Mouse (Mus musculus) intestine, postnatal 0 days (tissue): Measurements from ENCODE around the gene Chd2. TPM values are rescaled to one million over a fixed set of nuclear protein-coding genes. Genes with fewer than 3 reads are reported as not detected.
A peak's percentile ranks its signal among the peaks of the same experiment; 100 is the strongest.
"Not testable (repeated sequence)": the region's sequence is repeated elsewhere in the genome, so short reads cannot be mapped to it uniquely, and the experiment has no call there.

Experiments used
- ATAC-seq: fragments of 200-750 bp; cut with Nextera tagmentation; 2 replicates; pipeline ENCODE4 v1.8.0; 2017; ENCODE audit warnings: mild to moderate bottlenecking, moderate TSS enrichment, moderate library complexity
- H3K27ac ChIP-seq: fragments of 300-500 bp; sonication (generic); 2 replicates; pipeline ENCODE4 v1.5.1; 2014; ENCODE audit warnings: mild to moderate bottlenecking, low read depth, low read length, moderate library complexity
- H3K27me3 ChIP-seq: fragments of 300-500 bp; sonication (generic); replicated peaks from 2 replicates; pipeline ENCODE4 v1.6.1; 2014; ENCODE audit warnings: low read length, mixed read lengths; ENCODE audit not compliant: control insufficient read depth, insufficient read depth
- H3K36me3 ChIP-seq: fragments of 300-500 bp; sonication (generic); 2 replicates; pipeline ENCODE4 v1.6.1; 2014; ENCODE audit warnings: mild to moderate bottlenecking, moderate library complexity; ENCODE audit not compliant: control insufficient read depth, insufficient read depth
- H3K4me1 ChIP-seq: fragments of 300-500 bp; sonication (generic); replicated peaks from 2 replicates; pipeline ENCODE4 v1.6.1; 2014; ENCODE audit warnings: antibody characterized with exemption, low read length, mixed read lengths; ENCODE audit not compliant: control insufficient read depth, insufficient read depth
- H3K4me2 ChIP-seq: fragments of 300-500 bp; sonication (generic); replicated peaks from 2 replicates; pipeline ENCODE4 v1.6.1; 2014; ENCODE audit warnings: low read depth, mild to moderate bottlenecking, moderate library complexity
- H3K4me3 ChIP-seq: fragments of 300-500 bp; sonication (generic); 2 replicates; pipeline ENCODE4 v1.5.1; 2014; ENCODE audit warnings: low read depth, low read length
- H3K9ac ChIP-seq: fragments of 300-500 bp; sonication (generic); 2 replicates; pipeline ENCODE4 v1.6.1; 2014; ENCODE audit warnings: mild to moderate bottlenecking, low read depth, low read length
- H3K9me3 ChIP-seq: fragments of 300-500 bp; sonication (generic); 2 replicates; pipeline ENCODE4 v1.6.1; 2016; ENCODE audit warnings: mixed run types; ENCODE audit not compliant: control insufficient read depth
- CTCF ChIP-seq: sonication (generic); IDR thresholded peaks from 2 replicates; pipeline ENCODE4 v1.5.1; 2016; ENCODE audit warnings: low read depth, mild to moderate bottlenecking, control low read depth, antibody characterized with exemption, moderate library complexity
- WGBS: fragments of 180-500 bp; shearing (Covaris S2); extraction: QIAGEN DNeasy Blood & Tissue Kit; methylation state at CpG from one replicate; pipeline ENCODE4 v1.1.7; 2014; 5-methylcytosine and 5-hydroxymethylcytosine counted together
- polyA plus RNA-seq: library from polyadenylated mRNA; unstranded; fragments of >200 nt; fragmentation: Nextera tagmentation; extraction: Ambion mirVana; gene quantifications from 2 replicates; pipeline ENCODE4 v1.2.1, GENCODE M21; 2015

Gene Chd2
- polyA plus RNA-seq, 1 experiment from 2014 or later = 19.3 TPM

GRCm38 (mm10) chr7:73529261-73529660 lies 12.4 kb downstream of the Chd2 start:
- H3K27ac ChIP-seq = peak overlapping the region; percentile 11; the same call in 1 of the 2 replicates
- no peak overlapping the region for H3K4me3 ChIP-seq
- no peak for TF ChIP-seq CTCF
- no peak overlapping the region for H3K9ac ChIP-seq
- 89% methylated on average over 6 of the region's 6 CpGs for WGBS
- H3K4me2 ChIP-seq = no peak overlapping the region
- no peak for ATAC-seq
- no peaks in the 10 kb centered on the region for H3K9me3 ChIP-seq
- no peaks in the 10 kb centered on the region; the same call in 1 of the 2 replicates for H3K36me3 ChIP-seq
- H3K27me3 ChIP-seq = no peaks in the 10 kb centered on the region
- peaks cover 28% of the 10 kb centered on the region for H3K4me1 ChIP-seq

- not testable (repeated sequence) for H3K27me3 ChIP-seq, H3K4me2 ChIP-seq, H3K9me3 ChIP-seq, ATAC-seq, H3K36me3 ChIP-seq, H3K4me3 ChIP-seq, H3K27ac ChIP-seq, H3K9ac ChIP-seq
- WGBS = 63% methylated on average over 7 of the region's 7 CpGs
- peaks cover 21% of the 10 kb centered on the region for H3K4me1 ChIP-seq
These were observed 13.2 kb downstream of the Chd2 start for GRCm38 (mm10) chr7:73528377-73528894.

GRCm38 (mm10) chr7:73527225-73527624 lies 14.4 kb downstream of the Chd2 start:
- TF ChIP-seq CTCF = no peak
- Histone ChIP-seq H3K4me3 (no peak overlapping the region), H3K27me3 (no peaks in the 10 kb centered on the region), H3K9ac (no peak overlapping the region), H3K9me3 (no peaks in the 10 kb centered on the region), H3K4me1 (peaks cover 13% of the 10 kb centered on the region), H3K4me2 (no peak overlapping the region), H3K36me3 (no peaks in the 10 kb centered on the region; the same call in 1 of the 2 replicates), H3K27ac (no peak overlapping the region)
- 75% methylated on average over 4 of the region's 4 CpGs for WGBS
- no peak for ATAC-seq

GRCm38 (mm10) chr7:73524454-73524952 lies 17.1 kb downstream of the Chd2 start:
- no peak overlapping the region for H3K4me3 ChIP-seq
- H3K4me2 ChIP-seq = peak overlapping the region; percentile 22
- H3K4me1 ChIP-seq = peaks cover 2% of the 10 kb centered on the region; the same call in 1 of the 2 replicates
- H3K27me3 ChIP-seq = no peaks in the 10 kb centered on the region
- H3K36me3 ChIP-seq = peaks cover 17% of the 10 kb centered on the region
- peak overlapping the region; percentile 23; the same call in 1 of the 2 replicates for H3K9ac ChIP-seq
- peak; percentile 96 for TF ChIP-seq CTCF
- ATAC-seq = peak; percentile 67
- H3K9me3 ChIP-seq = no peaks in the 10 kb centered on the region
- H3K27ac ChIP-seq = peak overlapping the region; percentile 83
- 15% methylated on average over 9 of the region's 9 CpGs for WGBS

- H3K4me3 ChIP-seq = no peak overlapping the region
- no peak overlapping the region for H3K27ac ChIP-seq
- no peaks in the 10 kb centered on the region for H3K9me3 ChIP-seq
- H3K36me3 ChIP-seq = peaks cover 24% of the 10 kb centered on the region
- no peak overlapping the region for H3K4me2 ChIP-seq
- no peak for ATAC-seq
- no peaks in the 10 kb centered on the region for H3K27me3 ChIP-seq
- 66% methylated on average over 1 of the region's 1 CpGs for WGBS
- TF ChIP-seq CTCF = no peak
- H3K9ac ChIP-seq = no peak overlapping the region
- H3K4me1 ChIP-seq = no peaks in the 10 kb centered on the region; the same call in 1 of the 2 replicates
These were observed 17.9 kb downstream of the Chd2 start for GRCm38 (mm10) chr7:73523608-73524259.

- Histone ChIP-seq H3K27ac (no peak overlapping the region), H3K4me1 (no peaks in the 10 kb centered on the region; the same call in 1 of the 2 replicates), H3K9ac (no peak overlapping the region), H3K4me2 (no peak overlapping the region), H3K36me3 (peaks cover 27% of the 10 kb centered on the region), H3K9me3 (no peaks in the 10 kb centered on the region), H3K4me3 (no peak overlapping the region), H3K27me3 (no peaks in the 10 kb centered on the region)
- WGBS = 73% methylated on average over 6 of the region's 6 CpGs
- ATAC-seq = no peak
- TF ChIP-seq CTCF = no peak
These were observed 18.4 kb downstream of the Chd2 start for GRCm38 (mm10) chr7:73523183-73523582.
